Mouse (Mus musculus): ENCODE results near the gene Ulk4.

- no peak for TF ChIP-seq POLR2A (IDR thresholded peaks at IDR 0.05; ENCODE audit: borderline replicate concordance, extremely low read depth, low read depth, low read length)
- TF ChIP-seq CTCF (IDR thresholded peaks at IDR 0.05; ENCODE audit: insufficient read depth, low read length): no peak
Observed at GRCm38 (mm10) chr9:120929081-120929480, 347.9 kb downstream of the Ulk4 start, which contains the start of gene Ctnnb1.

All from lung, adult 2 months (tissue).